Mouse (Mus musculus): Measurements from ENCODE around the gene Sh2d4b. TPM values are rescaled to one million over a fixed set of nuclear protein-coding genes. Genes with fewer than 3 reads are reported as not detected.

The Sh2d4b gene
- polyA plus RNA-seq, 1 experiment from 2014 or later = 1.7 TPM

DNA sequence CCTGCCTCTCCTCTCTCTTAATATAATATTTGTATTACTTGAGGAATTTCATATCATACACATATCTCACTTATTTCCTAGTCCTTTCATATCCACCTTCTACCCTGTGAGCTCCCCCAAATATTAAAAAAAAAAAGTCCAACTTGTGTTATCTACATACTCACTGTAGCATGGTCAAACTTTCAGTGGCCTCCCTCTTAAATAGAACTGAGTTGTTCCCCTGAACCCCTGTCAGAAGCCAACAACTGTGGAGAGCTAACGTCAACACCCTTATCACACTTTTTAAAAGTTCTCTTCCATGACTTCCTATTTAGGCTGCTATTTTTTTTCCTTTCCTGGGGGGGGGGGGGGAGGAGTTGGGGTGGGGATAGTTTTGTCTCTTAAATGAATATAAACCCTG lies 7.3 kb downstream of the Sh2d4b start:
- H3K9me3 ChIP-seq (ENCODE audit: control insufficient read depth, low read length) = no peaks in the 10 kb centered on the region
- no peak overlapping the region for H3K9ac ChIP-seq (replicated peaks; ENCODE audit: low read depth, low read length)
- 79% methylated on average over 1 of the region's 1 CpGs for WGBS
- no peak for ATAC-seq (ENCODE audit: low read depth)
- H3K4me2 ChIP-seq (ENCODE audit: low read depth, low read length) = no peak overlapping the region
- H3K4me1 ChIP-seq (ENCODE audit: control insufficient read depth, insufficient read depth, low read length) = no peaks in the 10 kb centered on the region
- no peaks in the 10 kb centered on the region for H3K27me3 ChIP-seq (ENCODE audit: control insufficient read depth, insufficient read depth, low read length)
- H3K4me3 ChIP-seq (ENCODE audit: low read depth, low read length) = no peak overlapping the region
- no peak overlapping the region for H3K27ac ChIP-seq (ENCODE audit: low read depth, low read length)
- H3K36me3 ChIP-seq (ENCODE audit: control insufficient read depth, insufficient read depth, low read length) = no peaks in the 10 kb centered on the region

DNA sequence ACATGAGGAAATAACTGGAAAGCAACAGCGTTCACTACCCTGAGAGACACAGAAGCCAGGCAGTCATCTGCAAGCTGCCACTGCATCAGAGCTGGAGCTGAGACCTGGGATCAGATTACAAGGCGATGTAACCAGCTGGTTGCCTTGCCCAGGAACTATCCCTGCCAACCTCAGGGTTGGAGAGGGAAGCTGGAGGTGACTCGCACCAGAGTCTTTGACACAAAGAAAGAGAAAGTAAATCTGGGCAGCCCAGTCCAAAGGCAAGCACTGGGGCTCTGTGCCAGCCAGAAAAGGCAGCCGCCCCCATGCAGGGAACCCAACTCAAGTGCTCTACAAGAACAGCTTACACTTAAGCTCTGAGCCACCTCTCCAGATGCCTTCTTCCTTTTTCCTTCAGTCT lies 7.8 kb downstream of the Sh2d4b start:
- no peak for ATAC-seq (ENCODE audit: low read depth)
- H3K27ac ChIP-seq (ENCODE audit: low read depth, low read length) = no peak overlapping the region
- no peaks in the 10 kb centered on the region for H3K36me3 ChIP-seq (ENCODE audit: control insufficient read depth, insufficient read depth, low read length)
- no peak overlapping the region for H3K4me2 ChIP-seq (ENCODE audit: low read depth, low read length)
- no peaks in the 10 kb centered on the region for H3K9me3 ChIP-seq (ENCODE audit: control insufficient read depth, low read length)
- no peak overlapping the region for H3K9ac ChIP-seq (replicated peaks; ENCODE audit: low read depth, low read length)
- H3K4me1 ChIP-seq (ENCODE audit: control insufficient read depth, insufficient read depth, low read length) = no peaks in the 10 kb centered on the region
- H3K4me3 ChIP-seq (ENCODE audit: low read depth, low read length) = no peak overlapping the region
- no peaks in the 10 kb centered on the region for H3K27me3 ChIP-seq (ENCODE audit: control insufficient read depth, insufficient read depth, low read length)
- WGBS = 26% methylated on average over 4 of the region's 4 CpGs

DNA sequence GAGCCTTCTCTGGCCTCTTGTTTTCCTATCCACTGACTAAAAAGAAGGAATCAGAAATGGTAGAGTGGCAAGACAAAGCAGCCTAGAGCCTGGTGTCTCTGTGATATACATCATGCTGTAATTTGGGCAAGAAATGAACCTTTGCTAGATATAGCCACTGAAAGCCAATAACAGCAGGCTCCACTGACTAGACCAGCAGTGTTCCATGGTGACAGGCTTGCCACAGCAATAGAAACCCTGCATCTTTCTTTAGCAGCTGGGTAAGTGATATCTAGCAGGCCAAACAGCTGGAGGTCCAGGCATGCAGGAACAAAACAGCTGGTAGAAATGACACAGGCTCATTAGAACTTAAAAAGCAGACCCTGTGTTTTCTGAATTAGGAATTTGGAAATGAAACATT lies 18.5 kb downstream of the Sh2d4b start:
- no peak for ATAC-seq (ENCODE audit: low read depth)
- Histone ChIP-seq H3K9me3 (ENCODE audit: control insufficient read depth, low read length) (no peaks in the 10 kb centered on the region), H3K27me3 (ENCODE audit: control insufficient read depth, insufficient read depth, low read length) (no peaks in the 10 kb centered on the region), H3K4me2 (ENCODE audit: low read depth, low read length) (no peak overlapping the region), H3K4me3 (ENCODE audit: low read depth, low read length) (no peak overlapping the region), H3K36me3 (ENCODE audit: control insufficient read depth, insufficient read depth, low read length) (no peaks in the 10 kb centered on the region), H3K4me1 (ENCODE audit: control insufficient read depth, insufficient read depth, low read length) (no peaks in the 10 kb centered on the region), H3K27ac (ENCODE audit: low read depth, low read length) (no peak overlapping the region), H3K9ac (replicated peaks; ENCODE audit: low read depth, low read length) (no peak overlapping the region)

DNA sequence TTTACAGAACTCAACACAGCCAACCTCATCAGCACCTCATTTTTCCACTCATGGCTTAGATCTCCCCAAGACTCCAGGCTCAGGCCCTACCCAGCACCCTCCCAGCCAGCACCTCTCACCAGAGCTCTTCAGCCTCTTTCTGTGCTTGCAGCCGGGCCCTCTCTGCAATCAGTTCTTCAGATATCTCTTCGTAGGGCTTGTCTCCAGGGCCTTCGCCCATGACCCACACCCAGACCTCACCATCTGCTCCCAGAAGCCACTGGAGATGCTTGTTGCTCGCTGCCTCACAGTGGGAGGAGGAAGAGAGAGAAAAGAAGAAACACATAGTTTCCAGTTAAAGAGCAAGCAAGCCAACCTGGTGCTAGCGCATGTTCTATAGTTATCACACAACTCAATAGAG lies 19.1 kb downstream of the Sh2d4b start:
- Histone ChIP-seq H3K4me2 (ENCODE audit: low read depth, low read length) (no peak overlapping the region), H3K4me3 (ENCODE audit: low read depth, low read length) (no peak overlapping the region), H3K9me3 (ENCODE audit: control insufficient read depth, low read length) (no peaks in the 10 kb centered on the region), H3K36me3 (ENCODE audit: control insufficient read depth, insufficient read depth, low read length) (no peaks in the 10 kb centered on the region), H3K27ac (ENCODE audit: low read depth, low read length) (no peak overlapping the region), H3K9ac (replicated peaks; ENCODE audit: low read depth, low read length) (no peak overlapping the region), H3K27me3 (ENCODE audit: control insufficient read depth, insufficient read depth, low read length) (no peaks in the 10 kb centered on the region), H3K4me1 (ENCODE audit: control insufficient read depth, insufficient read depth, low read length) (no peaks in the 10 kb centered on the region)
- 80% methylated on average over 5 of the region's 5 CpGs for WGBS
- no peak for ATAC-seq (ENCODE audit: low read depth)

DNA sequence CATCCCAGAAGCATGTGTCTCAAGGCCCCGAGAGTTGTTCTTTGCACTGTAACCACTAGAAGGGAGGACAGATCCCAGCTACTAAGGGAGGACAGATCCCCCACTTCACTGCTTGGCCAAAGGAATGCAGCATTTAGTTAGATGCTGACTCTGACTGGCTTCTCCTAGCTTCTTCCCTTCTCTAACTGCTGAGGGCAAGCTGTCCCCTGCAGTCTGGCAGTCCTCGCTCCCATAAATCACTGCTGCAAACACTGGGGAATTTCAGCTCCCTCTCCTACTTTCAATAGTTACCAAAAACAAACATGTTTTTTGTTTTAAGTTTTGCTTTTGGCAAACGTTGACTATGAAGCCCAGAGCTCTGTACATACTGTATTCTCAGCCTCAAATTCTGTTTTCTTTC lies 22.5 kb downstream of the Sh2d4b start:
- no peak overlapping the region for H3K27ac ChIP-seq (ENCODE audit: low read depth, low read length)
- 71% methylated on average over 3 of the region's 3 CpGs for WGBS
- H3K4me2 ChIP-seq (ENCODE audit: low read depth, low read length) = no peak overlapping the region

DNA sequence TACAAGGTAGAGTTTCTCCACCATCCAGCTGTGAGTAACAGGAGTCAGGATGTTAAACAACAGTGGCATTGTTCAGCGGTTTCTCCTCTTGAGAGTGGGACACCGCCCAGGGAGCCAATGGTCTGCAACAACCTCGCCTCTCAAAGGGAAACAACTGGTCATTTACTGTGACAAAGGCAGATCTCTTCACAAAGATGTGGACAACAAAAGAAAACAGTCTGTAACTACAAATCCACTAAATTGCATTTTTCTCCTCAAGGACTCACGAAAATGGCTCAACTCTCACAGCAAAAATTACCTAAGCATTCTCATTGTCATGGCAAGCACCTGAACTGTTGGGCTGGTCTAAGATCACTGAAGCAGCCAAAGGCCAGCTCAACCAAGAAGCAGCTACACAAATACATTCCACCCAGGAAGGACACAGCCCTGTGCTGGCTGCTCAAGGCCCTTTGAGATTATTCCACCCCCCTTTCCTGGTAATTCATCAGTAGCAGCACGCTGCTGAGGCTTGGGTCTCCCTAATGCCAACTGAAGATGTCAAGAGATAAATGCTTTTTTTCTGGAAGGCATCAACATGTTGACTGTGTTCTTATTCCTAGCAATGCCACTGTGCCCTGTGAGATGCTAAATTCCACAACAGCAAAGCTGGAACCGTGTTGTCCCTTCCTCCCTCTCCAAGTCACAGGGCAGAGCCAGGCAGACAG lies 28.1 kb downstream of the Sh2d4b start:
- no peak for ATAC-seq (ENCODE audit: low read depth)
- H3K36me3 ChIP-seq (ENCODE audit: control insufficient read depth, insufficient read depth, low read length) = no peaks in the 10 kb centered on the region
- no peaks in the 10 kb centered on the region for H3K27me3 ChIP-seq (ENCODE audit: control insufficient read depth, insufficient read depth, low read length)
- no peak overlapping the region for H3K4me3 ChIP-seq (ENCODE audit: low read depth, low read length)
- H3K9ac ChIP-seq (replicated peaks; ENCODE audit: low read depth, low read length) = no peak overlapping the region
- no peak overlapping the region for H3K4me2 ChIP-seq (ENCODE audit: low read depth, low read length)
- no peaks in the 10 kb centered on the region for H3K4me1 ChIP-seq (ENCODE audit: control insufficient read depth, insufficient read depth, low read length)
- H3K27ac ChIP-seq (ENCODE audit: low read depth, low read length) = no peak overlapping the region
- 45% methylated on average over 6 of the region's 6 CpGs for WGBS
- H3K9me3 ChIP-seq (ENCODE audit: control insufficient read depth, low read length) = no peaks in the 10 kb centered on the region

More for the DNA sequence above, 22.5 kb downstream of the Sh2d4b start:
- Histone ChIP-seq H3K36me3 (ENCODE audit: control insufficient read depth, insufficient read depth, low read length) (no peaks in the 10 kb centered on the region), H3K4me3 (ENCODE audit: low read depth, low read length) (no peak overlapping the region), H3K9ac (replicated peaks; ENCODE audit: low read depth, low read length) (no peak overlapping the region), H3K4me1 (ENCODE audit: control insufficient read depth, insufficient read depth, low read length) (no peaks in the 10 kb centered on the region), H3K9me3 (ENCODE audit: control insufficient read depth, low read length) (no peaks in the 10 kb centered on the region), H3K27me3 (ENCODE audit: control insufficient read depth, insufficient read depth, low read length) (no peaks in the 10 kb centered on the region)
- ATAC-seq (ENCODE audit: low read depth) = no peak

DNA sequence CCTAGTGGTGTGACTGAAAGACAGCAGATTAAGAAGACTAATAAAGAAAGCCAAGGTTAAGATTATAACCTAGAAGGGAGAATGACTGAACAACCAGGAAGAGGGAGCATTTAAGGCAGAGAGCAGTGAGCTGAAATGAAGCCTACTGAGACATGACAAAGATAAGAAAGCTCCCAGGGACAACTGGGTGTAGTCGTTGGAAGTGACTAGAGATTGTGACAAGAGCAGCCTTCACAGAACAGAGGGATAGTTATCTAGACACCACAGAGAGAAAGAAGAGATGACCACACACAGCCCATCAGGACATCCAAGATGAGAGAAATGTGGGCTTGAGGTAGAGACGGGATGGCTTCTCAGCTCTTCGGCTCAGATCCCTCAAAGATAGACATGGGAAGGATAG lies 29.4 kb downstream of the Sh2d4b start:
- H3K36me3 ChIP-seq (ENCODE audit: control insufficient read depth, insufficient read depth, low read length) = no peaks in the 10 kb centered on the region
- H3K9me3 ChIP-seq (ENCODE audit: control insufficient read depth, low read length) = no peaks in the 10 kb centered on the region
- no peak overlapping the region for H3K27ac ChIP-seq (ENCODE audit: low read depth, low read length)
- H3K4me2 ChIP-seq (ENCODE audit: low read depth, low read length) = no peak overlapping the region
- no peak overlapping the region for H3K9ac ChIP-seq (replicated peaks; ENCODE audit: low read depth, low read length)
- H3K27me3 ChIP-seq (ENCODE audit: control insufficient read depth, insufficient read depth, low read length) = no peaks in the 10 kb centered on the region
- WGBS = 86% methylated on average over 3 of the region's 3 CpGs
- no peak for ATAC-seq (ENCODE audit: low read depth)
- H3K4me1 ChIP-seq (ENCODE audit: control insufficient read depth, insufficient read depth, low read length) = no peaks in the 10 kb centered on the region
- H3K4me3 ChIP-seq (ENCODE audit: low read depth, low read length) = no peak overlapping the region

DNA sequence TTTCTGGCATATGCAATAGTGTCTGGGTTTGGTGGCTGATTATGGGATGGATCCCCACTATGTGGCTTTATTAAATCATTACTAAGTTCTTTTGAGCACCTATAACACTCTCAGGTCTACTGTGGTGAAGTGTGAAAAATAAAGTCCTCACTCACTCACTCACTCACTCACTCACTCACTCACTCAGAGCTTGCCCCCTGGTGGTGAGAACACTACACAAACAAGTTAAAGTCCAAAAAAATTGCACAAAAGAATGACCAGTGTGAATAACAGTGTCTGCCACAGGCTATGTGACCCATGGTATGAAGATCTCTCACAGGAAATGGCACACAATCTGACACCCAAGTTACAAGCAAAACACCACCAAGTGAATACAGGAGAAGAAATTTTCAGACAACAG lies 30.0 kb downstream of the Sh2d4b start:
- H3K27ac ChIP-seq (ENCODE audit: low read depth, low read length) = no peak overlapping the region
- H3K4me2 ChIP-seq (ENCODE audit: low read depth, low read length) = no peak overlapping the region
- no peak overlapping the region for H3K9ac ChIP-seq (replicated peaks; ENCODE audit: low read depth, low read length)
- no peaks in the 10 kb centered on the region for H3K27me3 ChIP-seq (ENCODE audit: control insufficient read depth, insufficient read depth, low read length)
- ATAC-seq (ENCODE audit: low read depth) = no peak
- no peaks in the 10 kb centered on the region for H3K9me3 ChIP-seq (ENCODE audit: control insufficient read depth, low read length)
- H3K4me1 ChIP-seq (ENCODE audit: control insufficient read depth, insufficient read depth, low read length) = no peaks in the 10 kb centered on the region
- H3K4me3 ChIP-seq (ENCODE audit: low read depth, low read length) = no peak overlapping the region
- H3K36me3 ChIP-seq (ENCODE audit: control insufficient read depth, insufficient read depth, low read length) = no peaks in the 10 kb centered on the region

DNA sequence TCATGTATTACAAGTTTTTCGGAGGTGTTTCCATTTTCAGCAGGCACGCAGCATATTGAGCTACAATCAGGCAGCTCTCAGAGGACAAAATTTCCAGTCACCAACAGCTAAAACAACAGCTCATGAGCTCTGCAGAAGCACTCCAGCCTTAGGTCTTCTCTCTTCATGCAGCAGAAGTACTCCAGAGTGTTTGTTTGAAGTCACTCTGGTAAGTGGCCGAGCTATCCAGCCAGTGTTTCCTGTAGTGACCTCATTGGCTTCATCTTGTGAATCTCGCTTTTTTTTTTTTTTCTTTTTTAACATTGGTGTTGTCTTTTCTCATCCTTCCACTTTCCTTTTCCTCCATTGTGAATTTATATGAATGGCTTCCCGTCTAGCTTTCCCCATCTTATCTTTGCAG lies 40.1 kb downstream of the Sh2d4b start:
- Histone ChIP-seq H3K4me3 (ENCODE audit: low read depth, low read length) (no peak overlapping the region), H3K36me3 (ENCODE audit: control insufficient read depth, insufficient read depth, low read length) (no peaks in the 10 kb centered on the region), H3K9me3 (ENCODE audit: control insufficient read depth, low read length) (no peaks in the 10 kb centered on the region), H3K4me2 (ENCODE audit: low read depth, low read length) (no peak overlapping the region), H3K4me1 (ENCODE audit: control insufficient read depth, insufficient read depth, low read length) (no peaks in the 10 kb centered on the region), H3K27ac (ENCODE audit: low read depth, low read length) (no peak overlapping the region), H3K9ac (replicated peaks; ENCODE audit: low read depth, low read length) (no peak overlapping the region), H3K27me3 (ENCODE audit: control insufficient read depth, insufficient read depth, low read length) (no peaks in the 10 kb centered on the region)
- WGBS = 81% methylated on average over 5 of the region's 5 CpGs
- no peak for ATAC-seq (ENCODE audit: low read depth)
